Mouse (Mus musculus): ENCODE data around the gene Fam71b. TPM values are rescaled to one million over a fixed set of nuclear protein-coding genes. Genes with fewer than 3 reads are reported as not detected.
"Not testable (repeated sequence)": the region's sequence is repeated elsewhere in the genome, so short reads cannot be mapped to it uniquely, and the experiment has no call there.

Gene Fam71b
- polyA plus RNA-seq, 1 experiment from 2014 or later: not detected

DNA sequence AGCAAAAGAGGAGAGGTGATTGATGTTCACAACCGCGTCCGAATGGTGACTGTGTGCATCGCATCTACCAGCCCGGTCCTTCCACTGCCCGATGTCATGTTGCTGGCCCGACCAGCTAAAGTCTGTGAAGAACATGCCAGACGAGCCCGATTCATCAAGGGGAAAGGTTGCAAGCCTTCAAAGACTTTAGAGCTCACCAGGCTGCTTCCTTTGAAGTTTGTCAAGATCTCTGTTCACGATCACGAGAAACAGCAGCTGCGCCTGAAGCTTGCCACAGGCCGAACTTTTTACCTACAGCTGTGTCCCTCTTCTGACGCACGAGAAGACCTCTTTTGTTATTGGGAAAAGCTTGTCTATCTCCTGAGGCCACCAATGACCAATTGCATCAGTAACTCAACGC, 8.6 kb downstream of the Fam71b start:
- DNase-seq (no peak), ATAC-seq (ENCODE audit: insufficient read depth) (no peak)
- WGBS: 71% methylated on average over 16 of the region's 16 CpGs
- no peak for TF ChIP-seq CTCF (IDR thresholded peaks at IDR 0.05; ENCODE audit: low read depth)
- no peak overlapping the region for H3K9ac ChIP-seq
- H3K4me2 ChIP-seq: no peak overlapping the region
- H3K27ac ChIP-seq (ENCODE audit: low read depth): no peak overlapping the region
- no peaks in the 10 kb centered on the region for H3K9me3 ChIP-seq (ENCODE audit: low read depth, low read length)
- H3K4me1 ChIP-seq (ENCODE audit: insufficient read depth): no peaks in the 10 kb centered on the region
- no peaks in the 10 kb centered on the region for H3K27me3 ChIP-seq (ENCODE audit: insufficient read depth, low read length)
- H3K4me3 ChIP-seq (ENCODE audit: low read depth, low read length): no peak overlapping the region
- no peaks in the 10 kb centered on the region for H3K36me3 ChIP-seq (ENCODE audit: insufficient read depth)

DNA sequence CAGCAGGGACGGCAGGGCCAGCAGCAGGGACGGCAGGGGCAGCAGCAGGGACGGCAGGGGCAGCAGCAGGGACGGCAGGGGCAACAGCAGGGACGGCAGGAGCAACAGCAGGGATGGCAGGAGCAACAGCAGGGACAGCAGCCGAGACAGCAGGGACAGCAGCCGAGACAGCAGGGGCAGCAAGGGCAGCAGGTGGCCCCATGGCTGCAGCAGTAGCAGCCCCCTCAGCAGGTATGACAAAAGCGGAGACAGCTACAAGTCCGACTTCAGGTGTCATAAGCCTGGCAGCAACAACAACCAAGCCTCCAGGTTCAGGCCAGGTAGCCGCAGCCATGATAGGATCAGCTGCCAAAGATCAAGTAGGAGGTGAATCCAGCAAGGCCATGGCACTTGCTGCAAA, 10.4 kb downstream of the Fam71b start:
- Histone ChIP-seq H3K9me3 (ENCODE audit: low read depth, low read length) (no peaks in the 10 kb centered on the region), H3K4me2 (no peak overlapping the region), H3K9ac (no peak overlapping the region), H3K4me3 (ENCODE audit: low read depth, low read length) (no peak overlapping the region), H3K4me1 (ENCODE audit: insufficient read depth) (no peaks in the 10 kb centered on the region), H3K36me3 (ENCODE audit: insufficient read depth) (no peaks in the 10 kb centered on the region), H3K27ac (ENCODE audit: low read depth) (no peak overlapping the region), H3K27me3 (ENCODE audit: insufficient read depth, low read length) (no peaks in the 10 kb centered on the region)
- DNase-seq (no peak), ATAC-seq (ENCODE audit: insufficient read depth) (no peak)
- TF ChIP-seq CTCF (IDR thresholded peaks at IDR 0.05; ENCODE audit: low read depth): no peak
- 29% methylated on average over 10 of the region's 10 CpGs for WGBS

DNA sequence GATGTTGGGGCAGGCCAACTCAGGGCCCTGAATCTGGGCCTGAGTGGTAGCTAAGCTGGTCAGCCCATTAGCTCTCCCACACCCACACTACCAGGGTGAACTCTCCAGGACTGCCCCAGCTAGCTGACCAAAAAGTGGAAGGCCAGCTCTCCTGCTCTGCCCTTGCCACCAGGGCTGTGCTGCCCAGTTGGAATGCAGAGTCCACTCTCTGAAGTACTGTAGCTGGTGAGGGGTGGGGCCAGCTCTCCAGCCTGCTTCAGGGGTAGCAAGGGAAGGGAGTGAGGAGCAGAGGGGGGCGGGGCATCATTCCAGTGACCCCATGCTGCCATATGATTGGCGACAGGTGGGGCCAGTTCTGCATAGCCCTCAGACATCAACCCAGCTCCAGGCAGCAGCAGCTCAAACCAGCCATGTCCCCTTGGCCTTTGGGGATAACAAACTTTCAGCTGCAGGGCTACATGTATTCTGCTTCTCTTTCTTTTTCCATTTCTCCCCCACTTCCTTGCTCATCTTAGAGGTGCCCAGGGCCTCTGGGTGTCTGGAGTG, 13.7 kb downstream of the Fam71b start:
- Histone ChIP-seq H3K4me3 (ENCODE audit: low read depth, low read length) (no peak overlapping the region), H3K9me3 (ENCODE audit: low read depth, low read length) (no peaks in the 10 kb centered on the region), H3K9ac (no peak overlapping the region), H3K27me3 (ENCODE audit: insufficient read depth, low read length) (no peaks in the 10 kb centered on the region), H3K4me2 (no peak overlapping the region), H3K36me3 (ENCODE audit: insufficient read depth) (no peaks in the 10 kb centered on the region), H3K27ac (ENCODE audit: low read depth) (no peak overlapping the region), H3K4me1 (ENCODE audit: insufficient read depth) (no peaks in the 10 kb centered on the region)
- no peak; the same call in 1 of the 2 replicates for ATAC-seq (ENCODE audit: insufficient read depth)
- no peak for TF ChIP-seq CTCF (IDR thresholded peaks at IDR 0.05; ENCODE audit: low read depth)
- 44% methylated on average over 2 of the region's 2 CpGs for WGBS
- DNase-seq: no peak

DNA sequence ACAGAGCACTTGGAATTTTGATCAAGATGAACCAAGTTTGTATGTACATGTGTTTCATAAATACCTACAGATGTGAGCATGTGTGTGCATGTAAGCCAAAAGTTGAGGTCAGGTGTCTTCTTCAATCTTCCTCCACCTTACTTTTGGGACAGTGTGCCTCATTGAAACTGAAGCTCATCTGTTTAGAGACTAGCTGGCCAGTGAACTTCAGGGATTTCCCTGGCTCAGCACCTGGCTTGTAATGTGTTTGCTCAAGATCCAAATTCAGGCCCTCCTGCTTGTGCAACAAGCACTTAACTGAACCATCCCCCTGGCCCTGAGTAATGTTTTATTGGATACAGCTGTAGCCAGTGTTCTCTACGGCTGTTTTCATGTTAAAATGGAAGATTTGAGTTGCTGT, 22.1 kb downstream of the Fam71b start:
- no peaks in the 10 kb centered on the region for H3K4me1 ChIP-seq (ENCODE audit: insufficient read depth)

DNA sequence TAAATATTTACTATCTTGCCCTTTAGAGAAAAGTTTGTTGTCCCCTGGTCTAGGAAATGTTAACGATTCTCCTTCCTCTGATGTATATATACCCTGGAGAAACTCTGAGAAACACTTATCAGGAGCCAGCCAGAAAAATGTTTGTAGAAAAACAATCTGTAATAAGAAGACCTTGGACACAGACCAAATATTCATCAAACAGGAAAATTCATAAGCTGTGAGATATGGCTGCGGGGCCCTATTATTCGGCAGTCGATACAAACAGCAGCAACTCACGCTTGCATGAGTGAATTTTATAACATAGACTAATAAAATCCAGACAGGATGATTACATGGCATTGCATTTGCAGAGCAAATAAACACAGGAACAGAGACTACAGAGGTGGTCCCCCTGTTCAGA, 22.5 kb downstream of the Fam71b start:
- H3K27me3 ChIP-seq (ENCODE audit: insufficient read depth, low read length): no peaks in the 10 kb centered on the region
- DNase-seq (peak; percentile 65), ATAC-seq (ENCODE audit: insufficient read depth) (no peak)
- H3K4me3 ChIP-seq (ENCODE audit: low read depth, low read length): no peak overlapping the region
- H3K4me1 ChIP-seq (ENCODE audit: insufficient read depth): no peaks in the 10 kb centered on the region
- 39% methylated on average over 5 of the region's 5 CpGs for WGBS
- H3K4me2 ChIP-seq: no peak overlapping the region
- no peaks in the 10 kb centered on the region for H3K36me3 ChIP-seq (ENCODE audit: insufficient read depth)
- H3K27ac ChIP-seq (ENCODE audit: low read depth): no peak overlapping the region
- H3K9me3 ChIP-seq (ENCODE audit: low read depth, low read length): no peaks in the 10 kb centered on the region
- TF ChIP-seq CTCF (IDR thresholded peaks at IDR 0.05; ENCODE audit: low read depth): no peak
- no peak overlapping the region for H3K9ac ChIP-seq

More for the DNA sequence above, 22.1 kb downstream of the Fam71b start:
- no peaks in the 10 kb centered on the region for H3K36me3 ChIP-seq (ENCODE audit: insufficient read depth)
- no peak overlapping the region for H3K4me3 ChIP-seq (ENCODE audit: low read depth, low read length)
- H3K4me2 ChIP-seq: no peak overlapping the region
- WGBS: 27% methylated on average over 1 of the region's 1 CpGs
- H3K9ac ChIP-seq: no peak overlapping the region
- H3K9me3 ChIP-seq (ENCODE audit: low read depth, low read length): no peaks in the 10 kb centered on the region
- H3K27ac ChIP-seq (ENCODE audit: low read depth): no peak overlapping the region
- DNase-seq: no peak
- no peak for ATAC-seq (ENCODE audit: insufficient read depth)
- no peaks in the 10 kb centered on the region for H3K27me3 ChIP-seq (ENCODE audit: insufficient read depth, low read length)
- TF ChIP-seq CTCF (IDR thresholded peaks at IDR 0.05; ENCODE audit: low read depth): no peak

DNA sequence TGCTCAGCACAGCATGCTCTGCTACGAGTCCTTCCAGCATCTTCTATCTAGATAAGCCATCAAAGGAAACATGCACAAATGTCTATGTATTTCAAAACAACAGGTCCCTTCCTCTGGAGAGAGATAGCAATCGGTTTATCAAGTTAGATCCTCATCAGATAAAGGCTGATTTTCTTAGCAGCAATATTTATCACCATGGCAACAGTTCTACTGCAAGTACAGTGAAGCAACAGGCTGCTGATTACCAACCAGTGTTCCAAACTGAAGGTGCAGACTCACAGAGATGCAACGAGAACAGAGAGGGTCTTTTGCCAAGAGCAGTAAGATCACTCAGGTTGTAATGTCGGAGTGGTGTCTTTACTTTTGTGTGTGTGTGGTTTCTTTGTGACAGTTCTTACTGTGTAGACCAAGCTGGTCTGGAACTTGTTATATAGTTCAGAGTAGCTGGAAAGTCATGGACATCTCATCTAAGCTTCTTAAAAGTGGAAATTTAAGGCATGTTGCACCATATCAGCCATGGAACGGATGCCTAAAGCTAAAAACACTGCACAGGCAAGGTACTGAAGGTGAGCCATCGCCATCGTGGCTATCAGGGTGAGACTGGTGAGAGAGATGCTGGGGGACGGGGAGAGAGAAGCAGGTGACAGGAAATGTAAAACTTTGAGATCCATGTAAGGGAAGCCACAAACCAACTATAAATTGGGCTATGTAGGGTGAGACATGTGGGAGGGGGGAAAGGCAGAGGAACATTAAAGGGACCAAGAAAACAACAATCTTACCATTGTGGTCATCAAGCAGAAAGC, 24.9 kb downstream of the Fam71b start:
- ATAC-seq (ENCODE audit: insufficient read depth) (no peak), DNase-seq (no peak)
- Histone ChIP-seq H3K27me3 (ENCODE audit: insufficient read depth, low read length) (no peaks in the 10 kb centered on the region), H3K4me3 (ENCODE audit: low read depth, low read length) (no peak overlapping the region), H3K9me3 (ENCODE audit: low read depth, low read length) (no peaks in the 10 kb centered on the region), H3K4me2 (no peak overlapping the region), H3K27ac (ENCODE audit: low read depth) (no peak overlapping the region), H3K4me1 (ENCODE audit: insufficient read depth) (no peaks in the 10 kb centered on the region), H3K36me3 (ENCODE audit: insufficient read depth) (no peaks in the 10 kb centered on the region), H3K9ac (no peak overlapping the region)
- WGBS: 68% methylated on average over 8 of the region's 8 CpGs
- no peak for TF ChIP-seq CTCF (IDR thresholded peaks at IDR 0.05; ENCODE audit: low read depth)

DNA sequence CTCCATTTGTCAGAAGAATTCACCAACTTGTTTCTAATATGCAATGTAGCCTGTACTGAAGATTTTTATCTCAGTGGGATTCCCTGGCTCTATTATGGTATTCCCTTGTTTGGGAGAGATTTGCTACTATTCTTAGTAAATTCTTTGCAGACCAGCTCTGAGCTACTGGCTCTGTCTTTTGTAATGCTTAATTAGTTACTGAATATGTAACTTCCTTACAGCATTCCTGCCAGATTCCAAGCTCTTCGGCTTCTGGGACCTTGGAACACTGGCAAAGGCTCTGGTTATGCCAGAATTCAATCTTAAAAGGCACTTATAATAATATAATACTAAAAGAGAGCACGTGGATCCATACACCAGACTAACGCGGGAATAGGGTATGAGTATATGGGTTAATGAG, 31.8 kb downstream of the Fam71b start:
- H3K27me3 ChIP-seq (ENCODE audit: insufficient read depth, low read length); DNase-seq; H3K4me1 ChIP-seq (ENCODE audit: insufficient read depth); H3K4me2 ChIP-seq; H3K27ac ChIP-seq (ENCODE audit: low read depth); H3K4me3 ChIP-seq (ENCODE audit: low read depth, low read length); H3K9me3 ChIP-seq (ENCODE audit: low read depth, low read length); H3K9ac ChIP-seq; ATAC-seq (ENCODE audit: insufficient read depth); H3K36me3 ChIP-seq (ENCODE audit: insufficient read depth): not testable (repeated sequence)
- WGBS: 63% methylated on average over 4 of the region's 4 CpGs

Data from lung, embryonic 14.5 days (tissue).